Mouse (Mus musculus) small intestine, adult 2 months (tissue): ENCODE data around the gene Rictor. TPM values are rescaled to one million over a fixed set of nuclear protein-coding genes. Genes with fewer than 3 reads are reported as not detected.
"Not testable (repeated sequence)": the region's sequence is repeated elsewhere in the genome, so short reads cannot be mapped to it uniquely, and the experiment has no call there.

Experiments
- H3K27ac ChIP-seq: fragments of 200-500 bp; 2 replicates; pipeline ENCODE4 v1.5.1; 2012; ENCODE audit warnings: low read depth, low read length, control low read depth, inconsistent platforms; ENCODE audit not compliant: insufficient read depth
- H3K27me3 ChIP-seq: fragments of 200-500 bp; 2 replicates; pipeline ENCODE4 v1.6.1; 2012; ENCODE audit warnings: mild to moderate bottlenecking, moderate library complexity, low read length, inconsistent platforms; ENCODE audit not compliant: control insufficient read depth, insufficient read depth
- H3K36me3 ChIP-seq: fragments of 200-500 bp; 2 replicates; pipeline ENCODE4 v1.6.1; 2012; ENCODE audit warnings: mild to moderate bottlenecking, low read length, control low read depth, inconsistent platforms; ENCODE audit not compliant: control insufficient read depth, insufficient read depth
- H3K4me1 ChIP-seq: fragments of 200-500 bp; 2 replicates; pipeline ENCODE4 v1.6.1; 2012; ENCODE audit warnings: low read length, inconsistent platforms, mixed read lengths; ENCODE audit not compliant: control insufficient read depth, insufficient read depth, insufficient read length
- H3K4me3 ChIP-seq: fragments of 200-500 bp; 2 replicates; pipeline ENCODE4 v1.5.1; 2012; ENCODE audit warnings: low read depth, mild to moderate bottlenecking, control low read depth, inconsistent platforms, low read length, moderate library complexity
- CTCF ChIP-seq: fragments of 200-500 bp; IDR thresholded peaks from 2 replicates; pipeline ENCODE4 v1.5.1; 2012; ENCODE audit warnings: low read depth, mild to moderate bottlenecking, control low read depth, inconsistent platforms, low read length, moderate library complexity, mixed read lengths; ENCODE audit not compliant: insufficient replicate concordance, insufficient read length; ENCODE audit errors: extremely low read depth
- POLR2A ChIP-seq: fragments of 200-500 bp; IDR thresholded peaks from 2 replicates; pipeline ENCODE4 v1.6.1; 2012; ENCODE audit warnings: low read depth, mild to moderate bottlenecking, control low read depth, inconsistent platforms, low read length, moderate library complexity
- WGBS: fragments of 180-500 bp; shearing (Covaris S2); methylation state at CpG from one replicate; pipeline ENCODE4 v1.1.7; 2018; 5-methylcytosine and 5-hydroxymethylcytosine counted together
- polyA plus RNA-seq: library from polyadenylated mRNA; depleted of rRNA; stranded (reverse); fragments of >200 nt; gene quantifications from 2 replicates; pipeline ENCODE4 v1.2.3, GENCODE M21; 2012

Gene Rictor
- polyA plus RNA-seq, 1 experiment, result 2.5 TPM

- TF ChIP-seq POLR2A (no peak), CTCF (no peak)
- WGBS, result 72% methylated on average over 3 of the region's 3 CpGs
- Histone ChIP-seq H3K4me1 (no peaks in the 10 kb centered on the region), H3K27ac (no peak overlapping the region), H3K4me3 (no peak overlapping the region), H3K27me3 (no peaks in the 10 kb centered on the region), H3K36me3 (peaks cover 55% of the 10 kb centered on the region)
Observed at GRCm38 (mm10) chr15:6772265-6772664, 64.1 kb downstream of the Rictor start.

GRCm38 (mm10) chr15:6786212-6786611 is 78.0 kb downstream of the Rictor start:
- no peak overlapping the region for H3K27ac ChIP-seq
- peaks cover 68% of the 10 kb centered on the region for H3K36me3 ChIP-seq
- H3K27me3 ChIP-seq, result no peaks in the 10 kb centered on the region
- H3K4me3 ChIP-seq, result no peak overlapping the region
- H3K4me1 ChIP-seq, result no peaks in the 10 kb centered on the region
- WGBS, result 90% methylated on average over 10 of the region's 10 CpGs
- TF ChIP-seq POLR2A (no peak), CTCF (no peak)

- 95% methylated on average over 10 of the region's 10 CpGs for WGBS
- H3K36me3 ChIP-seq, result peaks cover 70% of the 10 kb centered on the region
Observed at GRCm38 (mm10) chr15:6787236-6787635, 79.1 kb downstream of the Rictor start.

GRCm38 (mm10) chr15:6790011-6790410 is 81.8 kb downstream of the Rictor start:
- Histone ChIP-seq H3K4me3 (no peak overlapping the region), H3K27ac (no peak overlapping the region), H3K4me1 (no peaks in the 10 kb centered on the region), H3K27me3 (no peaks in the 10 kb centered on the region), H3K36me3 (peaks cover 73% of the 10 kb centered on the region)
- 76% methylated on average over 7 of the region's 7 CpGs for WGBS
- TF ChIP-seq POLR2A, result no peak
- no peak for TF ChIP-seq CTCF

More at GRCm38 (mm10) chr15:6787236-6787635, 79.1 kb downstream of the Rictor start:
- no peaks in the 10 kb centered on the region for H3K4me1 ChIP-seq
- H3K27me3 ChIP-seq, result no peaks in the 10 kb centered on the region
- no peak overlapping the region for H3K4me3 ChIP-seq
- H3K27ac ChIP-seq, result no peak overlapping the region
- TF ChIP-seq POLR2A (no peak), CTCF (no peak)

- no peak overlapping the region for H3K27ac ChIP-seq
- H3K4me3 ChIP-seq, result no peak overlapping the region
- no peaks in the 10 kb centered on the region for H3K4me1 ChIP-seq
- H3K27me3 ChIP-seq, result no peaks in the 10 kb centered on the region
- peaks cover 78% of the 10 kb centered on the region for H3K36me3 ChIP-seq
- TF ChIP-seq CTCF, result no peak
- TF ChIP-seq POLR2A, result no peak
- 87% methylated on average over 11 of the region's 11 CpGs for WGBS
Observed at GRCm38 (mm10) chr15:6791648-6792047, 83.5 kb downstream of the Rictor start.

GRCm38 (mm10) chr15:6792846-6793245 is 84.7 kb downstream of the Rictor start:
- TF ChIP-seq CTCF, result no peak
- TF ChIP-seq POLR2A, result no peak
- 86% methylated on average over 7 of the region's 7 CpGs for WGBS
- Histone ChIP-seq H3K27ac (no peak overlapping the region), H3K4me3 (no peak overlapping the region), H3K27me3 (no peaks in the 10 kb centered on the region), H3K36me3 (peaks cover 75% of the 10 kb centered on the region), H3K4me1 (no peaks in the 10 kb centered on the region)

GRCm38 (mm10) chr15:6801212-6801611 is 93.0 kb downstream of the Rictor start:
- H3K36me3 ChIP-seq, result peaks cover 19% of the 10 kb centered on the region
- not testable (repeated sequence) for H3K4me3 ChIP-seq, H3K27ac ChIP-seq, H3K27me3 ChIP-seq, H3K4me1 ChIP-seq
- WGBS, result 98% methylated on average over 8 of the region's 8 CpGs

GRCm38 (mm10) chr15:6815807-6816206 is 107.6 kb downstream of the Rictor start:
- TF ChIP-seq CTCF (no peak), POLR2A (no peak)
- 75% methylated on average over 4 of the region's 4 CpGs for WGBS
- H3K27ac ChIP-seq, result no peak overlapping the region
- H3K4me1 ChIP-seq, result no peaks in the 10 kb centered on the region
- no peaks in the 10 kb centered on the region for H3K27me3 ChIP-seq
- H3K4me3 ChIP-seq, result no peak overlapping the region
- H3K36me3 ChIP-seq, result no peaks in the 10 kb centered on the region; the same call in 1 of the 2 replicates
